Mouse (Mus musculus) spleen, adult 2 months (tissue): ENCODE data around the gene Lman2l. TPM values are rescaled to one million over a fixed set of nuclear protein-coding genes. Genes with fewer than 3 reads are reported as not detected.

Experiments used
- DNase-seq, 2 experiments: peaks; one replicate each; pipeline versions ENCODE4 v3.0.0 to v3.0.0-alpha.2; 2012 to 2021; ENCODE audit warnings: low spot score in 2 of 2, low read depth in 1 of 2
- H3K27ac ChIP-seq: fragments of 200-500 bp; 2 replicates; pipeline ENCODE4 v1.5.1; 2012; ENCODE audit warnings: low read length, inconsistent platforms; ENCODE audit not compliant: insufficient read depth
- H3K27me3 ChIP-seq: fragments of 200-500 bp; 2 replicates; pipeline ENCODE4 v1.6.1; 2012; ENCODE audit warnings: mild to moderate bottlenecking, moderate library complexity, low read length, inconsistent platforms; ENCODE audit not compliant: control insufficient read depth, insufficient read depth
- H3K36me3 ChIP-seq: fragments of 200-500 bp; 2 replicates; pipeline ENCODE4 v1.6.1; 2012; ENCODE audit warnings: mild to moderate bottlenecking, low read length, inconsistent platforms; ENCODE audit not compliant: control insufficient read depth, insufficient read depth
- H3K4me1 ChIP-seq: fragments of 200-500 bp; 2 replicates; pipeline ENCODE4 v1.6.1; 2011; ENCODE audit warnings: inconsistent platforms; ENCODE audit not compliant: control insufficient read depth, insufficient read depth, insufficient read length
- H3K4me3 ChIP-seq: fragments of 200-500 bp; 2 replicates; pipeline ENCODE4 v1.5.1; 2011; ENCODE audit warnings: mild to moderate bottlenecking, inconsistent platforms; ENCODE audit not compliant: insufficient read depth, insufficient read length; ENCODE audit errors: extremely low read depth
- CTCF ChIP-seq: fragments of 200-500 bp; IDR thresholded peaks from 2 replicates; pipeline ENCODE4 v1.5.1; 2011; ENCODE audit warnings: mild to moderate bottlenecking, inconsistent platforms; ENCODE audit not compliant: insufficient read depth, insufficient read length, insufficient replicate concordance; ENCODE audit errors: extremely low read depth
- POLR2A ChIP-seq: fragments of 200-500 bp; IDR thresholded peaks from 2 replicates; pipeline ENCODE4 v1.6.1; 2011; ENCODE audit warnings: low read depth, low read length, inconsistent platforms
- WGBS: fragments of 180-500 bp; shearing (Covaris S2); methylation state at CpG from one replicate; pipeline ENCODE4 v1.1.7; 2018; 5-methylcytosine and 5-hydroxymethylcytosine counted together
- polyA plus RNA-seq: library from polyadenylated mRNA; depleted of rRNA; stranded (reverse); fragments of >200 nt; gene quantifications from 2 replicates; pipeline ENCODE4 v1.2.3, GENCODE M21; 2012; rRNA removed

Gene Lman2l
- polyA plus RNA-seq, 1 experiment: 11.6 TPM

- Histone ChIP-seq H3K4me1 (no peaks in the 10 kb centered on the region), H3K4me3 (no peak overlapping the region), H3K27me3 (no peaks in the 10 kb centered on the region), H3K27ac (no peak overlapping the region), H3K36me3 (no peaks in the 10 kb centered on the region)
- TF ChIP-seq POLR2A: no peak
- no peak for TF ChIP-seq CTCF
- WGBS: 81% methylated on average over 4 of the region's 4 CpGs
- DNase-seq: no peak
Observed at GRCm38 (mm10) chr1:36379582-36379981, 65.5 kb downstream of the Lman2l start.

DNA sequence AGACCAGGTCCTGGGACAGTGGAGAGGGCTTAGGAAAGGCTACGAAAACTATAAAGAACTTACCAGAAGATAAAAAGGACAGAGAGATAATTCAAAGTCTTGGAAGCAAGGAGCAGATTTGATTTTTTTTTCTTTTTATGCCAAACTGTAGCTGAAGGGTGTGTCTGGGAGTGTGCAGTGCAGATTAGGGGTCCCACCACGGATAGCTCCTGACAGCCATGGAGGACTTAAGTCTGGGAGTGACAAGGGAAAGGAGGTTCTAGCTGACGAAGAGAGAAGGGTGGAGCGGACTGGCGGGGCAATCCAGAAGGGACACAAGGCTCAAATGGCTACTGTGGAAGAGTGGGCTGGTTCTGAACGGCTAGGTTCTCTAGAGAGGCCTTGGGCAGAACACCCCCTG, 66.2 kb downstream of the Lman2l start:
- no peak for DNase-seq
- H3K27ac ChIP-seq: no peak overlapping the region
- no peaks in the 10 kb centered on the region for H3K27me3 ChIP-seq
- no peaks in the 10 kb centered on the region for H3K4me1 ChIP-seq
- WGBS: 76% methylated on average over 6 of the region's 6 CpGs
- H3K4me3 ChIP-seq: no peak overlapping the region
- no peak for TF ChIP-seq POLR2A
- no peak for TF ChIP-seq CTCF
- H3K36me3 ChIP-seq: no peaks in the 10 kb centered on the region

- Histone ChIP-seq H3K4me3 (no peak within 1 kb of the TSS), H3K36me3 (no peaks in the 10 kb centered on the region), H3K27me3 (no peaks in the 10 kb centered on the region), H3K4me1 (peaks cover 9% of the 10 kb centered on the region; the same call in 1 of the 2 replicates), H3K27ac (no peak within 1 kb of the TSS)
- TF ChIP-seq CTCF (no peak), POLR2A (no peak)
- 86% methylated on average over 10 of the region's 10 CpGs for WGBS
- no peak for DNase-seq
Observed at GRCm38 (mm10) chr1:36371934-36372845, 72.9 kb downstream of the Lman2l start, which contains the start of gene Fer1l5. TSS of gene Fer1l5 (plus strand) at chr1:36372291.

DNA sequence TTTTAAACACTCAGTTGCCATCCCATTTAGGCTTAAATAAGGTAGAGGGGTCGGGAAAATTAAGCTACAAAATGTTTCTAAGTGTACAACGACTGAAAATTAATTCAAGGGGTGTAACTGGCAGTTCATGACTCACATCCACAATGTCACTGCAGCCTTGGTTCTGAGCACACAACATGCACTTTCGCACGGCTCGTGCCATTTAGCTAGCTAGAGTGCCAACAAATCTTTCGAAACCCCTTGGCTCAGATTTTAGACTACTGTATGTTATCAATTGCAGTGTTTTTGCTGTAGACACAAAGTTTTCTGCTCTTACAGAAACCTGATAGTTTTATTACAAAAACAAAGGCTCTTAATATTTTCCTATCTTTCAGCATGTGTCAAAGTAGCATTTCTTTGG, 74.2 kb downstream of the Lman2l start:
- Histone ChIP-seq H3K4me3 (no peak overlapping the region), H3K36me3 (no peaks in the 10 kb centered on the region), H3K4me1 (peaks cover 9% of the 10 kb centered on the region; the same call in 1 of the 2 replicates), H3K27me3 (no peaks in the 10 kb centered on the region), H3K27ac (no peak overlapping the region)
- no peak for DNase-seq
- TF ChIP-seq POLR2A: no peak
- no peak for TF ChIP-seq CTCF
- WGBS: 83% methylated on average over 6 of the region's 6 CpGs

Other genes with a start within 250 kb of the Lman2l start
- gene Uggt1, start 200.6 kb downstream of the Lman2l start, polyA plus RNA-seq: 13.5 and 15.9 TPM in 2 replicates
- 66.0 and 80.9 TPM in 2 replicates for gene Neurl3, start 170.6 kb downstream of the Lman2l start, polyA plus RNA-seq
- gene Arid5a, start 137.5 kb downstream of the Lman2l start, polyA plus RNA-seq: 29.6 and 39.6 TPM in 2 replicates
- 25.9 and 29.8 TPM in 2 replicates for gene Kansl3, start 76.1 kb downstream of the Lman2l start, polyA plus RNA-seq
- not detected in 2 replicates for gene Fer1l5, start 73.0 kb downstream of the Lman2l start, polyA plus RNA-seq
- gene Cnnm4, start 26.3 kb upstream of the Lman2l start, polyA plus RNA-seq: 5.6 and 5.7 TPM in 2 replicates
- 18.4 and 24.1 TPM in 2 replicates for gene Cnnm3, start 66.6 kb upstream of the Lman2l start, polyA plus RNA-seq
- 16.6 and 17.7 TPM in 2 replicates for gene Ankrd23, start 91.6 kb upstream of the Lman2l start, polyA plus RNA-seq
- not detected in 2 replicates for gene Gm42417, start 94.2 kb upstream of the Lman2l start, polyA plus RNA-seq
- 22.2 and 26.0 TPM in 2 replicates for gene Ankrd39, start 102.2 kb upstream of the Lman2l start, polyA plus RNA-seq
- 8.5 and 9.5 TPM in 2 replicates for gene Sema4c, start 113.1 kb upstream of the Lman2l start, polyA plus RNA-seq
- gene Fam178b, start 237.9 kb upstream of the Lman2l start, polyA plus RNA-seq: 0.87 and 1.1 TPM in 2 replicates
- gene Cox5b, start 246.2 kb upstream of the Lman2l start, polyA plus RNA-seq: 160 and 241 TPM in 2 replicates